Mouse (Mus musculus): ENCODE data around the gene Kalrn. TPM values are rescaled to one million over a fixed set of nuclear protein-coding genes. Genes with fewer than 3 reads are reported as not detected.

Kalrn gene
- polyA plus RNA-seq, 1 experiment from 2014 or later = 23.0 TPM

GRCm38 (mm10) chr16:34376166-34376857 is 197.0 kb downstream of the Kalrn start:
- peaks cover 17% of the 10 kb centered on the region for H3K4me1 ChIP-seq (ENCODE audit: control insufficient read depth, insufficient read depth, low read length)
- no peak overlapping the region for H3K27ac ChIP-seq (ENCODE audit: low read depth, low read length)
- no peak overlapping the region for H3K4me3 ChIP-seq (ENCODE audit: low read depth, low read length)
- H3K36me3 ChIP-seq (ENCODE audit: control insufficient read depth, insufficient read depth, low read length) = no peaks in the 10 kb centered on the region
- no peak for ATAC-seq (replicated peaks; ENCODE audit: insufficient number of reproducible peaks, low FRiP score, low TSS enrichment)
- H3K9me3 ChIP-seq (replicated peaks; ENCODE audit: control insufficient read depth, low read length) = no peaks in the 10 kb centered on the region
- no peak overlapping the region for H3K4me2 ChIP-seq
- H3K9ac ChIP-seq (ENCODE audit: low read depth, low read length) = no peak overlapping the region
- 66% methylated on average over 12 of the region's 12 CpGs for WGBS (ENCODE audit: insufficient replicate concordance)
- H3K27me3 ChIP-seq (ENCODE audit: control insufficient read depth, insufficient read depth, low read length) = no peaks in the 10 kb centered on the region

- H3K4me3 ChIP-seq (ENCODE audit: low read depth, low read length) = no peak overlapping the region
- no peaks in the 10 kb centered on the region for H3K36me3 ChIP-seq (ENCODE audit: control insufficient read depth, insufficient read depth, low read length)
- ATAC-seq (replicated peaks; ENCODE audit: insufficient number of reproducible peaks, low FRiP score, low TSS enrichment) = no peak
- H3K9me3 ChIP-seq (replicated peaks; ENCODE audit: control insufficient read depth, low read length) = no peaks in the 10 kb centered on the region
- H3K27ac ChIP-seq (ENCODE audit: low read depth, low read length) = no peak overlapping the region
- H3K9ac ChIP-seq (ENCODE audit: low read depth, low read length) = no peak overlapping the region
- no peaks in the 10 kb centered on the region for H3K27me3 ChIP-seq (ENCODE audit: control insufficient read depth, insufficient read depth, low read length)
- H3K4me2 ChIP-seq = no peak overlapping the region
- WGBS (ENCODE audit: insufficient replicate concordance) = 66% methylated on average over 4 of the region's 4 CpGs
- H3K4me1 ChIP-seq (ENCODE audit: control insufficient read depth, insufficient read depth, low read length) = peaks cover 17% of the 10 kb centered on the region
These were observed 199.8 kb downstream of the Kalrn start for GRCm38 (mm10) chr16:34373519-34373918.

- H3K4me3 ChIP-seq (ENCODE audit: low read depth, low read length) = no peak overlapping the region
- no peak for ATAC-seq (replicated peaks; ENCODE audit: insufficient number of reproducible peaks, low FRiP score, low TSS enrichment)
- WGBS (ENCODE audit: insufficient replicate concordance) = 48% methylated on average over 15 of the region's 15 CpGs
- H3K4me1 ChIP-seq (ENCODE audit: control insufficient read depth, insufficient read depth, low read length) = peaks cover 17% of the 10 kb centered on the region
- no peaks in the 10 kb centered on the region for H3K27me3 ChIP-seq (ENCODE audit: control insufficient read depth, insufficient read depth, low read length)
- H3K36me3 ChIP-seq (ENCODE audit: control insufficient read depth, insufficient read depth, low read length) = no peaks in the 10 kb centered on the region
- H3K27ac ChIP-seq (ENCODE audit: low read depth, low read length) = no peak overlapping the region
- no peak overlapping the region for H3K4me2 ChIP-seq
- no peak overlapping the region for H3K9ac ChIP-seq (ENCODE audit: low read depth, low read length)
- H3K9me3 ChIP-seq (replicated peaks; ENCODE audit: control insufficient read depth, low read length) = no peaks in the 10 kb centered on the region
These were observed 201.1 kb downstream of the Kalrn start for GRCm38 (mm10) chr16:34372103-34372741.

GRCm38 (mm10) chr16:34359206-34359605 is 214.1 kb downstream of the Kalrn start:
- WGBS (ENCODE audit: insufficient replicate concordance) = 78% methylated on average over 4 of the region's 4 CpGs
- no peak for ATAC-seq (replicated peaks; ENCODE audit: insufficient number of reproducible peaks, low FRiP score, low TSS enrichment)

GRCm38 (mm10) chr16:34355547-34355946 is 217.8 kb downstream of the Kalrn start:
- no peaks in the 10 kb centered on the region for H3K36me3 ChIP-seq (ENCODE audit: control insufficient read depth, insufficient read depth, low read length)
- H3K9me3 ChIP-seq (replicated peaks; ENCODE audit: control insufficient read depth, low read length) = no peaks in the 10 kb centered on the region
- no peaks in the 10 kb centered on the region for H3K27me3 ChIP-seq (ENCODE audit: control insufficient read depth, insufficient read depth, low read length)
- H3K4me2 ChIP-seq = no peak overlapping the region
- WGBS (ENCODE audit: insufficient replicate concordance) = 76% methylated on average over 3 of the region's 3 CpGs
- peaks cover 20% of the 10 kb centered on the region for H3K4me1 ChIP-seq (ENCODE audit: control insufficient read depth, insufficient read depth, low read length)
- no peak overlapping the region for H3K4me3 ChIP-seq (ENCODE audit: low read depth, low read length)
- ATAC-seq (replicated peaks; ENCODE audit: insufficient number of reproducible peaks, low FRiP score, low TSS enrichment) = no peak
- no peak overlapping the region for H3K9ac ChIP-seq (ENCODE audit: low read depth, low read length)
- no peak overlapping the region for H3K27ac ChIP-seq (ENCODE audit: low read depth, low read length)

More at GRCm38 (mm10) chr16:34359206-34359605, 214.1 kb downstream of the Kalrn start:
- no peak overlapping the region for H3K9ac ChIP-seq (ENCODE audit: low read depth, low read length)
- H3K4me1 ChIP-seq (ENCODE audit: control insufficient read depth, insufficient read depth, low read length) = no peaks in the 10 kb centered on the region
- H3K4me2 ChIP-seq = no peak overlapping the region
- H3K27ac ChIP-seq (ENCODE audit: low read depth, low read length) = no peak overlapping the region
- H3K36me3 ChIP-seq (ENCODE audit: control insufficient read depth, insufficient read depth, low read length) = no peaks in the 10 kb centered on the region
- H3K9me3 ChIP-seq (replicated peaks; ENCODE audit: control insufficient read depth, low read length) = no peaks in the 10 kb centered on the region
- H3K27me3 ChIP-seq (ENCODE audit: control insufficient read depth, insufficient read depth, low read length) = no peaks in the 10 kb centered on the region
- H3K4me3 ChIP-seq (ENCODE audit: low read depth, low read length) = no peak overlapping the region

GRCm38 (mm10) chr16:34354042-34354441 is 219.3 kb downstream of the Kalrn start:
- H3K27ac ChIP-seq (ENCODE audit: low read depth, low read length) = no peak overlapping the region
- no peak for ATAC-seq (replicated peaks; ENCODE audit: insufficient number of reproducible peaks, low FRiP score, low TSS enrichment)
- no peak overlapping the region for H3K9ac ChIP-seq (ENCODE audit: low read depth, low read length)
- no peaks in the 10 kb centered on the region for H3K36me3 ChIP-seq (ENCODE audit: control insufficient read depth, insufficient read depth, low read length)
- WGBS (ENCODE audit: insufficient replicate concordance) = 80% methylated on average over 3 of the region's 3 CpGs
- H3K27me3 ChIP-seq (ENCODE audit: control insufficient read depth, insufficient read depth, low read length) = no peaks in the 10 kb centered on the region
- peaks cover 21% of the 10 kb centered on the region for H3K4me1 ChIP-seq (ENCODE audit: control insufficient read depth, insufficient read depth, low read length)
- H3K4me3 ChIP-seq (ENCODE audit: low read depth, low read length) = no peak overlapping the region
- H3K9me3 ChIP-seq (replicated peaks; ENCODE audit: control insufficient read depth, low read length) = no peaks in the 10 kb centered on the region
- no peak overlapping the region for H3K4me2 ChIP-seq

- H3K9ac ChIP-seq (ENCODE audit: low read depth, low read length) = no peak overlapping the region
- no peak overlapping the region for H3K4me2 ChIP-seq
- peak overlapping the region; percentile 69 for H3K27ac ChIP-seq (ENCODE audit: low read depth, low read length)
- no peak; the same call in 1 of the 2 replicates for ATAC-seq (replicated peaks; ENCODE audit: insufficient number of reproducible peaks, low FRiP score, low TSS enrichment)
- WGBS (ENCODE audit: insufficient replicate concordance) = 19% methylated on average over 6 of the region's 6 CpGs
- no peaks in the 10 kb centered on the region for H3K36me3 ChIP-seq (ENCODE audit: control insufficient read depth, insufficient read depth, low read length)
- peaks cover 27% of the 10 kb centered on the region for H3K4me1 ChIP-seq (ENCODE audit: control insufficient read depth, insufficient read depth, low read length)
- H3K9me3 ChIP-seq (replicated peaks; ENCODE audit: control insufficient read depth, low read length) = no peaks in the 10 kb centered on the region
- no peak overlapping the region for H3K4me3 ChIP-seq (ENCODE audit: low read depth, low read length)
- no peaks in the 10 kb centered on the region for H3K27me3 ChIP-seq (ENCODE audit: control insufficient read depth, insufficient read depth, low read length)
These were observed 220.6 kb downstream of the Kalrn start for GRCm38 (mm10) chr16:34352747-34353146.

GRCm38 (mm10) chr16:34351575-34352150 is 221.7 kb downstream of the Kalrn start:
- H3K27me3 ChIP-seq (ENCODE audit: control insufficient read depth, insufficient read depth, low read length) = no peaks in the 10 kb centered on the region
- H3K4me1 ChIP-seq (ENCODE audit: control insufficient read depth, insufficient read depth, low read length) = peaks cover 27% of the 10 kb centered on the region
- no peak overlapping the region for H3K4me2 ChIP-seq
- H3K9ac ChIP-seq (ENCODE audit: low read depth, low read length) = no peak overlapping the region
- no peak overlapping the region for H3K27ac ChIP-seq (ENCODE audit: low read depth, low read length)
- H3K36me3 ChIP-seq (ENCODE audit: control insufficient read depth, insufficient read depth, low read length) = no peaks in the 10 kb centered on the region
- WGBS (ENCODE audit: insufficient replicate concordance) = 80% methylated on average over 7 of the region's 7 CpGs
- ATAC-seq (replicated peaks; ENCODE audit: insufficient number of reproducible peaks, low FRiP score, low TSS enrichment) = no peak
- no peaks in the 10 kb centered on the region for H3K9me3 ChIP-seq (replicated peaks; ENCODE audit: control insufficient read depth, low read length)
- H3K4me3 ChIP-seq (ENCODE audit: low read depth, low read length) = no peak overlapping the region

Data from heart, embryonic 11.5 days (tissue).